Mouse (Mus musculus): Measurements from ENCODE around the gene Tbx15.

- TF ChIP-seq CTCF (conservative IDR thresholded peaks at IDR 0.05; ENCODE audit: low read length) (no peak), POU5F1 (IDR thresholded peaks at IDR 0.05; ENCODE audit: borderline replicate concordance, low read length) (no peak), NANOG (IDR thresholded peaks at IDR 0.05; ENCODE audit: borderline replicate concordance, low read length) (no peak)
Measured at GRCm38 (mm10) chr3:99340021-99340420, 99.8 kb downstream of the Tbx15 start.
